Mouse (Mus musculus): Measurements from ENCODE around the gene Atg16l2. TPM values are rescaled to one million over a fixed set of nuclear protein-coding genes. Genes with fewer than 3 reads are reported as not detected.

Atg16l2 gene
- total RNA-seq, 2 experiments from 2014 or later, result 67.5 to 67.8 TPM

DNA sequence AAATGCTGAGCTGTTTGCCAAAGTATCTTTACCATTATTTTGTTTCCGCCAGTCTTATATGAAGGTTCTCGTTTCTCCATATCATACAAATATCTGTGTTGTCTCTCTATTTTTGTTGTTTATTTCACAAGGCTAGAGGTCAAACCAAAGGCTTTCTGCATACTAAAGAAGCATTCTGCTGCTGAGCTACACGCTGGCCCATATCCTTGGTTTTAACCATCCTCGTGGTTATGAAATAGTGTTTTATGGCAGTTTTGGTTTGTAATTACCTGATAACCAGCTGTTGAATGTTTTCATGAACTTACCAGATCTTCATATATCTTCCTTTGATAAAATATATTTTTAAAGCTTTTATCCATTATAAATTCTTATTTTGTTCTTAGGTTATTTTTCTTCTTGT is 53.3 kb downstream of the Atg16l2 start:
- Histone ChIP-seq H3K27ac (no peak overlapping the region), H3K4me3 (no peak overlapping the region)
- TF ChIP-seq CTCF (IDR thresholded peaks at IDR 0.05), result no peak
- intact Hi-C loops (cut with DNase I), result no loop called here
- DNase-seq (ENCODE audit: extremely low spot score in 1 of 2, low spot score in 2 of 2), result no peak

DNA sequence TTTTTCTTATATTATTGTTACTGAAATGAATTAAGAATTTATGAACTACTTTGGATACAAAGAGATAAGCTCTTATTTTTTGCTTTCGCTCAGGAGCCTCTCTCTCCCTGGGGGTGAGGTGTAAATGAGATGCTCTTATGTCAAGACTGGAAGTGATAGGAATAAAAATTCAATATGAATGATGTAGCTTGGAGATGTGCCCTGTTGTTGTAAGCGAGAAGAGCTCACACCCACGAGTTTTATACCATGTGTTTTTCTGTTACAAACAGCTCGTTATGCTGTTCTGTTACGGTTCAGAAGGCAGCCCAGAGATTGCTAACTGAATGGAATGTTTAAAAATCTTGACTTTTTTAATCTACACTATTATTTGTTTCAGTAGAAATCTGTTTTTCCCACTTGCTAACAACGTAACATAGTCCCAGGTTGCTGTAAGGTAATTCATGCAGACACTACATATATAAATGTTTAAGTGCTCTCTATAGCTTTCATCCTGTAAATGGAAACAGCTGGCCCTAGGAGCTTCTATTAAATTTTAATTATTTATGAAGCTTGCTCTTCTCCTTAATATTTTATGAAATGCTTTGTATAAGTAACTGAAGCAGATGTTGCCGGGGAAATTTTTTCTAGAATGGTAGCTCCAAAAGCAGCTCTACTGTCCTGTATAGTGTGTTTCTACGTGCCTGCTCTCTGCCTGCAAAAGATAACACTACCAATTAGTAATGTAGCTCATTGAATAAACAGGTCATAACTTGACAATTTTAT is 65.2 kb downstream of the Atg16l2 start:
- H3K4me3 ChIP-seq, result no peak overlapping the region

DNA sequence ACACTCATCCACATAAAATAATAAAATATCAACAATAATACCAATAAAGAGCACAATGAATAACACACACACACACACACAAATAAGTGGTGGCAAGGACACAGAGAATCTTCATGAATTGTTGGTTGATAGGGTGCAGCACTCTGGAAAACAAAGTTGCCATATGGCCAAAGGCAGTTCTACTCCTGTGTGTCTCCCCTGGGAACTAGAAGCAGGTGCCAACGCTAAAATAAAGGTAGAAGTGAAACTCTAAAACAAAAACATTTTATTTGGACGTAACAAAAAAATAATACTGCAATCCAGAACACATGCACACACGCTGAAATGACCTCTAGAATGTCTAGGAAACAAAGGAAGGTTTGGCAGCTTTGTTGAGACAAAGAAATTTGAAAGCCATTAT is 69.3 kb downstream of the Atg16l2 start:
- intact Hi-C loops (cut with DNase I), result loop anchor here (10.0 kb wide), 1 partner anchor 238 kb away; no protein-coding TSS in a partner anchor

More for the DNA sequence above, 65.2 kb downstream of the Atg16l2 start:
- DNase-seq (ENCODE audit: extremely low spot score in 1 of 2, low spot score in 2 of 2), result no peak
- intact Hi-C loops (cut with DNase I), result loop anchor here (10.0 kb wide), 1 partner anchor 242 kb away; no protein-coding TSS in a partner anchor
- TF ChIP-seq CTCF (IDR thresholded peaks at IDR 0.05), result no peak
- H3K27ac ChIP-seq, result no peak overlapping the region

DNA sequence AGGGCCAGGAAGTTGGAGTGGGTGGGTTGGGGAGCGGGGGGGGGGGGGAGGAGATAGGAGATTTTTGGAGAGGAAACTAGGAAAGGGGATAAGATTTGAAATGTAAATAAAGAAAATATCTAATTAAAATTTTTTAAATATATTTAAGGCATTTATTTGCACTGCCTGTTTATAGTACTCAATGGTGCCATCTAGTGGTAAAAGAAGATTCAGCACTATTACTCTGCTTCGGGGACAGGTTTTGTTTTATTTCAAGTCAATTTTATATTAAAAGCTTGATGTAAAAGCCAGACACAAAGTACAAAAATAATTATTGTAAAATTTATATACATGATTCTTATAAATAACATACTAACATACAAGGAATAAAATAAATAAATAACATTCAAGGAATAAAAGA is 70.6 kb downstream of the Atg16l2 start:
- intact Hi-C loops (cut with DNase I), result loop anchor here (1.0 to 10.0 kb wide), 3 partner anchors 123 to 237 kb away; no protein-coding TSS in a partner anchor

More for the DNA sequence above, 69.3 kb downstream of the Atg16l2 start:
- TF ChIP-seq CTCF (IDR thresholded peaks at IDR 0.05), result no peak
- DNase-seq (ENCODE audit: extremely low spot score in 1 of 2, low spot score in 2 of 2), result no peak
- H3K27ac ChIP-seq, result no peak overlapping the region; the same call in 1 of the 2 replicates
- H3K4me3 ChIP-seq, result no peak overlapping the region

DNA sequence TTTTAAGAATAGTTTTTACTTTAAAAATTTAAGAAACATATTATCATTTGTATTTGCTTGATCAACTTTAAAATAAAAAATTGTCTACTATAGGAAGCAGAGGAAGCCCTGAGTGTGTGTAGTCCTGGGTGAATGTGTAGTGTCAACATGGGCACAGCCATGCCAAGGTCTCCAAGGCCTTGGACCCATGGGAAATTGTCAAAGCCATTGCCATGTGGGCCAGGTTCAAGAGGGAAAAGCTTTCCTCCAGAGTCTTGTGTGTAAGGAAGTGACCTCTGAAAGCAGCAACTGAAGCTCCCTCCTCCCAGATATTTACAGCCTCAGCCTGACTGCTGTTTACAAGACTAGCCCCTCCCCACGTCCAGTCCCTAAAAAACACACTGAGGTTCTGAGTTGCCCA is 72.7 kb downstream of the Atg16l2 start:
- no peak for TF ChIP-seq CTCF (IDR thresholded peaks at IDR 0.05)

More for the DNA sequence above, 70.6 kb downstream of the Atg16l2 start:
- TF ChIP-seq CTCF (IDR thresholded peaks at IDR 0.05), result peak; percentile 76
- Histone ChIP-seq H3K4me3 (no peak overlapping the region), H3K27ac (no peak overlapping the region)
- no peak for DNase-seq (ENCODE audit: extremely low spot score in 1 of 2, low spot score in 2 of 2)

DNA sequence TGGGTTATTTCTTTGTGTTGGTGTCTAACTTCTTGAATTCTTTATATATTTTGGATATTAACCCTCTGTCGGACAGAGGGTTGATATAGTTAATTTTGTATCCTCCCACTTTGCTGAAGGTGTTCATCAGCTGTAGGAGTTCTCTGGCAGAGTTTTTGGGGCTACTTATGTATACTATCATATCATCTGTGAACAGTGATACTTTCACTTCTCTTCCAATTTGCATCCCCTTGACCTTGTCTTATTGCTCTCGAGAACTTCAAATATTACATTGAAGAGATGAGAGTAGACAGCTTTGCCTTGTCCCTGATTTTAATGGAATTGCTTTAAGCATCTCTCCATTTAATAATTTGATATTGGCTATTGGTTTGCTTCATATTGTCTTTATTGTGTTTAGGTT is 78.5 kb downstream of the Atg16l2 start:
- no peak for DNase-seq (ENCODE audit: extremely low spot score in 1 of 2, low spot score in 2 of 2)
- intact Hi-C loops (cut with DNase I), result no loop called here
- no peak for TF ChIP-seq CTCF (IDR thresholded peaks at IDR 0.05)
- Histone ChIP-seq H3K27ac (no peak overlapping the region), H3K4me3 (no peak overlapping the region)

More for the DNA sequence above, 72.7 kb downstream of the Atg16l2 start:
- Histone ChIP-seq H3K27ac (no peak overlapping the region), H3K4me3 (no peak overlapping the region)
- no peak for DNase-seq (ENCODE audit: extremely low spot score in 1 of 2, low spot score in 2 of 2)
- intact Hi-C loops (cut with DNase I), result no loop called here

DNA sequence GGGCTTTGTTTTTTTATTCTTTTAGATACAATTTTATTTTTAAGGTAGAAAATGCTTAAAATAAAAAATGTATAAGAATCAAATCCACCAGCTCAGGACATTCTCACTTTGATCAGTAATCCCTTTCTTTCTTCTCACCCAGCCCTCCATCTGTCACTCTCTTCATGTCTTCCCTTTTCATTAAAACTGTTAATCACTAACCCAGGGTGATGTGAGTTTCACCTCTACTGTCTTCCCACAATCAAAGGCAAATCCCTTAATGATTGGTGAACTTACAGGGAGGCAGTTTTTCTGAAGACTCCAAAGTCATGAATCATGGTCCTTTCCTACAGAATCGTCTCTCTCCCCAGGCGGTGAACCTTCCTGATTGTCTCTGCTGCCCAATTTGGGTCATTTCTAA is 85.3 kb downstream of the Atg16l2 start:
- no peak for TF ChIP-seq CTCF (IDR thresholded peaks at IDR 0.05)
- H3K4me3 ChIP-seq, result no peak overlapping the region
- no peak for DNase-seq (ENCODE audit: extremely low spot score in 1 of 2, low spot score in 2 of 2)
- intact Hi-C loops (cut with DNase I), result no loop called here
- H3K27ac ChIP-seq, result no peak overlapping the region

DNA sequence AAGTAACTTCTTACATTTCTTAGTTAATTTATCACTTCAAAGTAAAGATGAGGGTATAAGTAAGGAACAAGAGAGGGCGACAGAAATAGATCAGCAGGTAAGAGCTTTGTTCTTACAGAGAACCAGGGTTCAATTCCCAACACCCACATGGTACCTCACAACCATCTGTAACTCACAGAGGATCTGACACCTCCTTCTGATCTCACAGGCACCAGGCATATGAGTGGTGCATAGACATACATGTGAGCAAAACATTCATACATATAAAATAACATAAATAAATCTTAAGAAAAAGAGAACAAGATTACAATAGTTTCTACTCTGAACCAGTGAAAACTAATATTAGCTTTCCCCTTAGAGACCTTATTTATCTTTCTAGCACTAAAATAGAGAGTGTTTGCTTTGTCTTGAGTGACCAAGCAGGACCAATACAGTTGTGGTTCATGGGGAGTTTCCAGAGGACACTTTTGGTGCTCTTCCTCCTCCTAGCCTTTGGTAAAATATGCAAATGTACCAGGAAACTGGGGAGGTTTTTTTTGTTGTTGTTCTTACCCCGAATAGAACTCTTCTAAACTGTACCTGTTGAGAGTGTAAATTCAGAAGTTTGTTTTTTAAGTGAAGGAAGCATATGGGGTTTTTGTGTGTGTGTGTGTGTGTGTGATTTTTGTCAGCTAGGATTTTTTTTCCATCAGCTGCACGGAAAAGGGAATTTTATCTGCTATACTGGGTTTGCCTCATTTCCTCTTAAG is 88.4 kb downstream of the Atg16l2 start:
- DNase-seq (ENCODE audit: extremely low spot score in 1 of 2, low spot score in 2 of 2), result no peak
- intact Hi-C loops (cut with DNase I), result no loop called here
- Histone ChIP-seq H3K4me3 (no peak overlapping the region), H3K27ac (no peak overlapping the region)
- TF ChIP-seq CTCF (IDR thresholded peaks at IDR 0.05), result no peak

Other genes starting within 250 kb of the Atg16l2 start
- 10 to 100 TPM; 40.5 to 41.6 TPM for gene Fchsd2, start 209.4 kb downstream of the Atg16l2 start, total RNA-seq (2021)
- 10 to 100 TPM; 81.7 to 84.3 TPM for gene Stard10, start 14.8 kb upstream of the Atg16l2 start, total RNA-seq (2021)
- gene Arap1, start 45.8 kb upstream of the Atg16l2 start, total RNA-seq (2021), result 10 to 100 TPM; 16.6 to 22.1 TPM
- gene Gm45837, start 108.6 kb upstream of the Atg16l2 start, total RNA-seq (2021), result 1 to 10 TPM; 1.6 to 3.4 TPM
- gene Pde2a, start 119.4 kb upstream of the Atg16l2 start, total RNA-seq (2021), result 100 to 1,000 TPM; 372 to 375 TPM

Data from left cerebral cortex, adult 2 months (tissue).